Mouse (Mus musculus) macrophage (primary cell): ENCODE data around the gene Casp8. TPM values are rescaled to one million over a fixed set of nuclear protein-coding genes. Genes with fewer than 3 reads are reported as not detected.
"Not testable (repeated sequence)": the region's sequence is repeated elsewhere in the genome, so short reads cannot be mapped to it uniquely, and the experiment has no call there.

ENCODE experiments used
- H3K27ac ChIP-seq: fragments of 350-480 bp; formaldehyde crosslinking; 2 replicates; pipeline ENCODE4 v1.9.0; 2021
- H3K36me3 ChIP-seq: fragments of 350-480 bp; formaldehyde crosslinking; 2 replicates; pipeline ENCODE4 v1.9.0; 2021; ENCODE audit errors: inconsistent target
- H3K4me3 ChIP-seq: fragments of 350-480 bp; formaldehyde crosslinking; 2 replicates; pipeline ENCODE4 v1.9.0; 2021; ENCODE audit errors: inconsistent target
- H3K79me2 ChIP-seq: fragments of 350-480 bp; formaldehyde crosslinking; 2 replicates; pipeline ENCODE4 v1.9.0; 2021; ENCODE audit errors: inconsistent target
- WGBS: methylation state at CpG from one replicate; pipeline ENCODE4 v1.1.7; 2026; ENCODE audit warnings: inconsistent platforms; ENCODE audit not compliant: missing documents; 5-methylcytosine and 5-hydroxymethylcytosine counted together
- polyA plus RNA-seq: library from polyadenylated mRNA; stranded (reverse); fragments of 250-400 nt; gene quantifications from 3 replicates; pipeline ENCODE4 v1.2.4, GENCODE M21; 2018; ENCODE audit warnings: inconsistent platforms
- total RNA-seq, 78 experiments: library from RNA; depleted of rRNA; stranded (reverse); fragments of 250-400 nt; gene quantifications; 1 replicate in 9 of 78; 2 replicates in 24 of 78; 3 replicates in 43 of 78; 4 replicates in 2 of 78; pipeline ENCODE4 v1.2.4; 2018; ENCODE audit warnings: inconsistent platforms in 56 of 78

Casp8 gene
- 100 to 1,000 TPM in 14 of 26 experiments, 10 to 100 TPM in 12; 43.7 to 128 (median 103) TPM for total RNA-seq (2018; cell fraction: chromatin; rRNA removed)
- total RNA-seq (2018; cell fraction: cytosol; rRNA removed): 100 to 1,000 TPM in 12 of 26 experiments, 10 to 100 TPM in 14; 70.9 to 125 (median 96.1) TPM
- total RNA-seq (2018; cell fraction: nucleus; rRNA removed): 100 to 1,000 TPM in 17 of 26 experiments, 10 to 100 TPM in 9; 60.2 to 219 (median 108) TPM
- 86.3 to 116 TPM (median 89.4 TPM) in 3 replicates for polyA plus RNA-seq

DNA sequence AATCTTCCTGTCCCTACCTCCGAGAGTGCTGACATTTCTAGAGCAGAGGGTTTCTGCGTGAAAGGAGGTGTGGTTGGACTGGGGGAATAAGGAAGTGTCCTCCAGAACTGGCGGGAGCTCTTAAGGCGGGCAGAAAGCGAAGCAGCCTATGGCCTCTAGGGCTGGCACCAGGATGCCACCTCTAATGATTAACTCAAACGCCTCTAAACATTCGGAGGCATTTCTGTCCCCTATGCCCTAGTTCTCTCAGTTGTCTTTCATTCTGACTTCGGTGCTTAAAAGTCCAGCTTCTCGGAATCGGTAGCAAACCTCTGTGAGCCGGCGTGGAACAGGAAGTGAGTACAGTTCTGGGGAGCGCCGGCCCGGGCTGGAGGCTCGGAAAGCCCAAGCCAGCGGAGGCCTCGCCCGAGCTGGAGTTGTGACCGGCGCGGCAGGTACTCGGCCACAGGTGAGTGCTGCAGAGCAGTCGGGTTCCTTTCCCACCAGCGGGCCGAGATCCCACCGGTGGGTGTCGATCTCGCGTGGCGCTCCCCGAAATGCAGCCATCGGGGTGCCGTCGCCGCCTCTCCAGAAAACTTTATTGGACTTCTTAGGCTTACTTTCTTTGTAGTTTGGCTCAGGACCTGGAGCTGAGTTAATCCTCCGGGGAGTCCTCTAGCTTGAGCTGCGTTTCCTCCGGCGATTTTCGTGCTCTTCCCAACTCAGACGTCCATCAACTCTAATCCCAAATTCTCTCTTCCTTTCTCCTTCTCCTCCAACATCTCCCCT lies at the start of gene Casp8:
Casp8 (plus strand) TSS at position 84 of the 768 bp plus-strand sequence.
- Histone ChIP-seq H3K79me2 (peaks cover 48% of the 10 kb centered on the region), H3K27ac (peak within 1 kb of the TSS; percentile 91), H3K36me3 (peaks cover 12% of the 10 kb centered on the region; the same call in 1 of the 2 replicates), H3K4me3 (peak within 1 kb of the TSS; percentile 87)
- WGBS: under 1% methylated on average over 42 of the region's 42 CpGs

DNA sequence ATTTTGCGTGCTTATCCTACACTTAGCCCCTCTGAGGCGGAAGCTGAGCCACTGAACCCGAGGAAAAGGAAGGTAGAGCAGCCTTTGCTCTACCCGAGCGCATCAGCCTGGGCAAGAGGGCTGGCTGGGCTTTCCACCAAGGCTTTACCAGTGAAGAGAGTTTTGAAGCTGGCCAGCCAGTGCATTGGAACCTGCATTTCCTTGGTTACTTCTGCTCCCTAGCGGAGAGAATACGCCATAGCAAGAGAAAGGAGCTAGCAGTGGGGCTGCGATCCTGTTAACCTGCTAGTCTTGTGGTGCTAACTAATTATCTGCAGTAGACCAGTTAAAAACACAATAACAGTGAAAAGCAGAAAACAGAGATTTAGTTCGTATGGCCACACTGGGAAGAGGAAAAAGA lies 48.3 kb upstream of the Casp8 start:
- Histone ChIP-seq H3K79me2 (peaks cover 57% of the 10 kb centered on the region), H3K27ac (no peak overlapping the region), H3K36me3 (peaks cover 42% of the 10 kb centered on the region), H3K4me3 (no peak overlapping the region)
- WGBS: 91% methylated on average over 9 of the region's 9 CpGs

DNA sequence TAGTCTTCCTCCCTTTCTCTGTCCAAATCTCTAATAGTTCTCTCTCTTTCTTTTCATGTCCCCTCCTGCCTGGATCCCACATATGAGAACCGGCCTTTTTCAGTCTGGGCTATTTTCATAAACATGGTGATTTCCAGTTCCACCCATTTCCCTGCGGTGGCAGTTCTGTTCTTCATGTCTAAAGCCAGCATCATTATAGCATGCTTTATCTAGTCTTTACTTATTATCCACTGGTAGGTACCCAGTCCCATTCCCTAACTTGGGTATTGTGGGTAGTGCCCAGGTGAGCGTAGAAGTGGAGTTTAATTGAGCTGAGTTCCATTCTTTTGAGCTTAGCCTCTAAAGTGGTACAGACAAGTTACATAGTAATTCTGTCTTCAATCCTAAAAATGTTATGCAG lies 35.7 kb upstream of the Casp8 start:
- 93% methylated on average over 3 of the region's 3 CpGs for WGBS
- no peak overlapping the region for H3K27ac ChIP-seq
- H3K79me2 ChIP-seq: peaks cover 32% of the 10 kb centered on the region; the same call in 1 of the 2 replicates
- H3K36me3 ChIP-seq: peaks cover 30% of the 10 kb centered on the region
- H3K4me3 ChIP-seq: no peak overlapping the region

DNA sequence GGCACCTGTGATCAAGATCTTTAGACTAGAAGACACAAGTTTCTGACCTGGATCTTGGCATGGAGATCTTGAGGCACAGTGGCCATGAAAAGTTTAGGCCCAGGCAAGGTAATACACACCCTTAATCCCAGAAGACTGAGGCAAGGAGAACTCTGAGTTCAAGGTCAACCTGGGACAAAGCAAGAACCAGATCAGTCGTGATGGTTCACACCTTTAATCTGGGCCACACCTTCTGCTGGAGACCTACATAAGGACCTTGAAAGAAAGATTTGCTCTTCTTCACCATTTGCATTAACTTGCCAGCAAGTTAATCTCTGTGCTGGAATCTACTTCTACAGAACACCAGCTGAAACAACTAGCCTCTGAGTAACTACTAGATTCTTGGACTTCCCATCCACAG lies 34.6 kb upstream of the Casp8 start:
- WGBS: 92% methylated on average over 1 of the region's 1 CpGs
- Histone ChIP-seq H3K36me3 (peaks cover 18% of the 10 kb centered on the region), H3K4me3 (no peak overlapping the region), H3K79me2 (peaks cover 20% of the 10 kb centered on the region; the same call in 1 of the 2 replicates), H3K27ac (0 out of 2 replicates have a peak overlapping the region, but pooled peaks have one; percentile 77)

DNA sequence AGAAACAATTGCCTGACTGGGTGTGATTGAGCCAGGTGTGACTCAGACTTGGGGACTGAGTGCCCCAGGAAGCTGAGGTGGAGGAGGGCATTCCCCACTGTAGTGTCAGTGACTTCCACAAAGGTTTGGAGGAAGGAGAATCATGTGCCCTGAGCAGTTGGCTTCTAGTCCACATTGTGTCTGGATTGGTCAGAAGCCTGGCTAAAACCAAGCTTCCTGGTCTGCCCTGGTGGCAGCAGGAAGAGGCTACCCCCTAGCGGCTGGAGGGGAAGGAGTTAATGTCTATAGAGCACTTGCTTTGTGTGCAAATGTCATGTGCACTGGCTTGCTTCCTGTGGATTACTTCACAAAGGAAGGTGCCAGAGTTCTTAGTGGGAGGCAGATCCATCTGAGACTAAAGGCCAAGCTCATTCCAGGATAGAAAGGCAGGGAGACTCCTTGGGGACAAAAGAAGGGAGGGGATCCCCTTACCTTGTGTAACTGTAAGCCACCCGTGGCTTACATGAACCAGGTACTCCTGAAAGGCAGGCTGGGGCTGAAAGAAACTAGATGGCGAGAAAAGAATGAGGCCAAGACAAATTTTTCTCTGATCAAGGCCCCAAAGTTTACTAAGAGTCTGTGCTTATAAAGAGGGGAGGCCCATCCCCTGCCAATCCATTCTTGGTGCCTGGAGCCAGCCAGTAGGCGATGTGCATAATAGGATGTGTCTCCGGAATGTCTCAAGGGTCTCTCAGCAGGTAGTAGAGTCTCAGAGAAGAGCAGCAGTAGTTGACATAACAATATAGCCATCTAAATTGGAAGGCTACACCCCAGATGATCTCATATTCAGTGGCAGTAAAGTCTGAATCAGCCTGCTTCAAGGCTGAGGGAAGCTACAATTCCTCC lies 33.5 kb upstream of the Casp8 start:
- 70% methylated on average over 5 of the region's 5 CpGs for WGBS
- Histone ChIP-seq H3K79me2 (peaks cover 11% of the 10 kb centered on the region; the same call in 1 of the 2 replicates), H3K36me3 (peaks cover 11% of the 10 kb centered on the region), H3K27ac (peak overlapping the region; percentile 77)
- H3K4me3 ChIP-seq: not testable (repeated sequence)

DNA sequence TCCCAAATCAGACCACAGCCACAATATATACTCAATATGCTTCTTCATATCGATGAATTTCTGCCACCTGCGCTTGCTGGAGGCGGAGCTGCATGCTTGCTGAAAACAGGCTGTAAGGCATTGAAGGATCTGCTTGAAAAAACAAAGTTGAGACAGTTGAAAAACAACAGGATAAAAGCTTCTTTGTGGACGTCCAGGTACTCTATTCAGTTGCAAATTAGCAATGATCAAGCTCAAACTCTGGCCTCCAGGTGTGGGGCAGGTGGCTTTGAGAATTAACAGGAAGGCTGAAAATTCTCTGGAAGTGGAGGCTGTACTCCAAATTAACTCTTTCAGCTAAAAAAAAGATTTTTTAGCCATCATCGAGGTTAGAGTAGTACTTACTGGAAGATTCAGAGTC lies 32.6 kb upstream of the Casp8 start:
- Histone ChIP-seq H3K36me3 (peaks cover 7% of the 10 kb centered on the region; the same call in 1 of the 2 replicates), H3K79me2 (peaks cover 6% of the 10 kb centered on the region; the same call in 1 of the 2 replicates), H3K4me3 (no peak overlapping the region), H3K27ac (no peak overlapping the region)
- 92% methylated on average over 5 of the region's 5 CpGs for WGBS

DNA sequence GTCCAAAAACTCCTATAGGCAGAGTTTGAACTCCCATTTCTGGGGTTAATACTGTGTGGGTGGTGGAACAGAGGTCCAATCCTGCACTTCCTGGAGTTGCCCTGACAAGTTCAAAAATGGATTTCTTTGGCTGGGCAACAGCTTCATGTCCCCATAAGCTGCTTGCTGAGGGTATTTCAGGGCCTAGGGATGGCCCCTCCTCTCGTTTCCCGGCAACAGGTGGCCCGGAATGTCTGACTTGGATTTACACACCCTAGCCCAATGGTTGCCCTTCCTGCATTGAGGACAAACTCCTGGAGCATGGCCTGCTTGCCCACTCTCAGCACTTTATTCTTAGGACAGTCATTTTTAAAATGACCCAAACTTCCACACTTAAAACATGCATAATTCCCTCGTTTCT lies 28.7 kb upstream of the Casp8 start:
- H3K27ac ChIP-seq, H3K36me3 ChIP-seq, H3K79me2 ChIP-seq, H3K4me3 ChIP-seq: not testable (repeated sequence)
- WGBS: 84% methylated on average over 4 of the region's 4 CpGs

DNA sequence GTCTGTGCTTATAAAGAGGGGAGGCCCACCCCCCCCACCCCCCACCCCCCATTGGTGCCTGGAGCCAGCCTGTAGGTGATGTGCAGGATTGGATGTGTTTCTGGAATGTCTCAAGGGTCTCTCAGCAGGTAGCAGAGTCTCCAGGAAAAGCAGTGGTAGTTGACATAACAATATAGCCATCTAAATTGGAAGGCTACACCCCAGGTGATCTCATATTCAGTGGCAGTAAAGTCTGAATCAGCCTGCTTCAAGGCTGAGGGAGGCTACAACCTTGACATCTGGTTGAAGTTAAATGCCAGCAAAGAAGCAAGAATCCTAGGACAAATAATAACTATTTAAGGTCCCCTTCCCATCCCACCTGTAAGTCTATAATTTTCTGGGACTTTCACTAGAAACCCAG lies 26.0 kb upstream of the Casp8 start:
- Histone ChIP-seq H3K27ac (no peak overlapping the region), H3K36me3 (no peaks in the 10 kb centered on the region), H3K79me2 (no peaks in the 10 kb centered on the region), H3K4me3 (no peak overlapping the region)

DNA sequence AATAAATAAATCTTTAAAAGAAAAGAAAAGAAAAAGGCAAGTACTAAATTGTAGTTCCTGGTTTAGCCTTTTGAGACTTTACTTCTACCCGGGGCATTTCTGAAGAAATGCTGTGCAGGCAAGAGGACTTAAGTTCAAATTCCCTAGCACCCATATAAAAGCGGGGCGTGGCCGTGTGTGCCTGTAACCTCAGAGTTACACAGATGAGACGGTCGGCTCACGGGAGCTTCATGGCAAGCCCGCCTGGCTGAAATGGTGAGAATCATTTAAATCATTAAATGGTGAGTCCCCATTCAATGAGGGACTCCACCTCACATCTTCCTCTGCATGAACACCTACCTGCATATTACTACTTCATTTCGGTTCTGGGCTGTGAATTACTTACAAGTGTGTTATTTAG lies 25.5 kb upstream of the Casp8 start:
- no peak overlapping the region for H3K27ac ChIP-seq
- H3K36me3 ChIP-seq: no peaks in the 10 kb centered on the region
- H3K79me2 ChIP-seq: no peaks in the 10 kb centered on the region
- no peak overlapping the region for H3K4me3 ChIP-seq
- 66% methylated on average over 9 of the region's 9 CpGs for WGBS

DNA sequence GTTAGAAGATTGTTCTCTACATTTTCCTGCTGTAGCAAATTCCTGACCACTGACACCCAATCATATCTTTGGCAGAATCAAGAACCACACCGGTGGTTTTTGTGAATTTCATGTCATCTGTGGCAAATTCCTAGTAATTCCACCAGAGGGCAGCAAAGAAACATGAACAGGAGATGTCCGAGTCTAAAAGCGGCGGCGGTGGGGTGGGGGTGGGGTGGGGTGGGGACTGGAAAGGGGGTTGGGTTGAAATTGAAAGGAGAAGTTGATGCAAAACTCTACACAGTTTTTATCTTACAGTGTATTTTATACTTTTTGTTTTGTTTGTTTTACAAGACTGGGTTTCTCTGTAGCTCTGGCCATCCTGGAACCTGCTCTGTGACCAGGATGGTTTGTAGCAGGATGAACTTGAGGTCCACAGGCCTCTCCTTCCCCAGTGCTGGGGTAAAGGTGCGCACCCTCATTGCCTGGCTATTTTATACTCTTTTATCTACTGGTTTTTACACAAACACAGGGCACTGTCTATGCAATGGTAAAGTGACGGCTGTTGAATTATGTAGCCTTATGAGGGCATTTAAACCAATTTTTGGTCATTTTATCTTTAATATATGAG lies 25.0 kb upstream of the Casp8 start:
- Histone ChIP-seq H3K36me3 (no peaks in the 10 kb centered on the region), H3K4me3 (no peak overlapping the region), H3K27ac (peak overlapping the region; percentile 52), H3K79me2 (no peaks in the 10 kb centered on the region)
- 57% methylated on average over 2 of the region's 7 CpGs for WGBS

DNA sequence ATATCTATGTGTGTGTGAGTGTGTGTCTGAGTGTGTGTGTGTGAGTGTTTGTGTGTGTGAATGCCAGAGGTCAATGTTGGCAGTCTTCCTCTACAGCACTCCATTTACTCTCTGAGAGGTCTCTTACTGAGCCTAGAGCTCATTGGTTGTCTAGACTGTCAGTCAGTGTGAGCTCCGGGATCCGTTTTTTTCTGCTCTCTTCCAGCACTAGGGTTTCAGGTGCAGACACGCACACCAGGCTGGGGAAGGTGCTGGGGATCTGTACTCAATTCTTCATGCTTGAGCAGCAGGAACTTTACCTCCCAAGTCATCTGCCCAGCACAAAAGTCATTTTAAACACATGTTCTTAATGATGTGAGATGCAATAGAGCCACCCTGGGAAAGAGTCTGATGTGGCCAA lies 23.1 kb upstream of the Casp8 start:
- H3K4me3 ChIP-seq: no peak overlapping the region
- H3K79me2 ChIP-seq: no peaks in the 10 kb centered on the region
- H3K36me3 ChIP-seq: no peaks in the 10 kb centered on the region
- H3K27ac ChIP-seq: no peak overlapping the region
- 100% methylated on average over 3 of the region's 3 CpGs for WGBS

DNA sequence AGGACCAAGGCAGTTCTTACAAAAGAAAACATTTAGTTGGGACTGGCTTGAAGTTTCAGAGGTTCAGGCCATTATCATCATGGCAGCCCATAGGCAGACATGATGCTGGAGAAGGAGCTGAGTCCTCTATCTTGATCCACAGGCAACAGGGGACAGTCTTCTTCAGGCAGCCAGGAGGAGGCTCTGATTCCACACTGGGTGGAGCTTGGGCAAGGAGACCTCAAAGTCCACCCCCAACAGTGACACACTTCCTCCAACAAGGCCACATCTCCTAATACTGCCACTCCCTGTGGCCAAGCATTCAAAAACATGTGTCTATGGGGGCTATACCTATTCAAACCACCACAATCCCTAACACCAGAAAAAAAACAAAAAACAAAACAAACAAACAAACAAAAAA lies 21.9 kb upstream of the Casp8 start:
- no peaks in the 10 kb centered on the region for H3K79me2 ChIP-seq
- H3K27ac ChIP-seq: peak overlapping the region; percentile 93
- no peak overlapping the region for H3K4me3 ChIP-seq
- H3K36me3 ChIP-seq: no peaks in the 10 kb centered on the region

DNA sequence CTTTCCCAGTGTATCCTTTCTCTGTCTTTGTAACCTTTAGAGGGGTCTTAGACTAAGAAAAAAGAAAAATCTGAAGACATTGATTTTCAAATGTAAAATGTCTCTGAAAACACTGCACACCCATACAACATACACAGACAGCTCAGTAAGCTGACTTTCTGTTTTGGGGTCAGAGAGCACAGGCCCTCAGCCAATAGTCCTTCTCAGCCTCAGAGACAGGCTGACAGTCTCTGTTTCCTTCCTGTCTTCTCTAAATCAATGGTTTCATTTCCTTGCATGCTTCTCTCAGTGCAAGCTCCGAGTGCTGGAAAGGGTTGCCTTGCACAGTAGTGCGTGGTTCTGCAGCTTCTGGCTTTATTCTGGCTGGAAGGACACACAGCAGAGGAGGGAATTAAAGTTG lies 21.3 kb upstream of the Casp8 start:
- no peaks in the 10 kb centered on the region for H3K79me2 ChIP-seq
- no peaks in the 10 kb centered on the region for H3K36me3 ChIP-seq
- no peak overlapping the region for H3K4me3 ChIP-seq
- WGBS: 19% methylated on average over 2 of the region's 2 CpGs
- H3K27ac ChIP-seq: peak overlapping the region; percentile 93

DNA sequence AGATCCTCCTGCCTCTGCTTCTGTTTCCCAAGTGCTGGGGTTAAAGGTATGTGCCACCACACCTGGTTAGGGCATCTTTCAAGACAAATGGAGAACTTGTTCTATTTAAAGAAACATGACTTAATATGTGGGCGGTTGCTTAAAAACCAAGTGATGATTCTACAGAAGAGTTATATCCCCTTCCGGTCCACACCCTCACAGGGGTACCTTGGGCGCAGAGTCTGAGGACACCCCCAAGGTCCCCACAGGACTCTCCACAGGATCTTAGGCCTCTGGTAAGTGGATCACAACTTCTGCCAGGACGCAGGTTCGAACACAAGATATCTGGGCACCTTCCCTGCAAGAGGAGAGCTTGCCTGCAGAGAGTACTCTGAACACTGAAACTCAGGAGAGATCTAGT lies 19.8 kb upstream of the Casp8 start:
- no peaks in the 10 kb centered on the region for H3K36me3 ChIP-seq
- H3K4me3 ChIP-seq: no peak overlapping the region
- WGBS: 91% methylated on average over 5 of the region's 5 CpGs
- no peaks in the 10 kb centered on the region for H3K79me2 ChIP-seq
- H3K27ac ChIP-seq: no peak overlapping the region
